Mouse (Mus musculus): ENCODE results near the gene Cd28. TPM values are rescaled to one million over a fixed set of nuclear protein-coding genes. Genes with fewer than 3 reads are reported as not detected.

Cd28 gene
- total and polyA plus RNA-seq, 3 experiments, result 1.0 to 4.4 (median 1.8) TPM

DNA sequence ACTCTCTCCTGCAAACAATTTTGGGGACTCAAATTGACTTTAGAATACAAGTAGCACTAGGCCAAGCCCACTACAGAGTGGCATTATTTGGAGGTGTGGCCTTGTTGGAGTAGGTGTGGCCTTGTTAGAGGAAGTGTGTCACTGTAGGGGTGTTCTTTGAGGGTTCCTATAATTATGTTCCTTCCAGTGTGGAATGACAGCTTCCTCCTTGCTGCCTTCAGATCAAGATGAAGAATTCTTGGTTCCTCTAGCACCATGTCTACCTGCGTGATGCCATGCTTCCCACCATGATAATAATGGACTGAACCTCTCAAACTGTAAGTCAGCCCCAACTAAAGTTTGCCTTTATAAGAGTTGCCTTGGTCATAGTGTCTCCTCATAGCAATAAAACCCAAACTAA, 91.1 kb downstream of the Cd28 start:
- in situ Hi-C loops (cut with MboI; ENCODE audit: low pct_ligation_motif_present, low pct_unique_long_range_greater_than_20kb, low sequenced_read_pairs) (loop anchor here (25.0 kb wide), 1 partner anchor 245 kb away; the partner anchor contains the start of gene Raph1), dilution Hi-C loops (cut with MboI; ENCODE audit: extremely low pct_ligation_motif_present, extremely low pct_unique_long_range_greater_than_20kb, low sequenced_read_pairs) (no loop called here)
- Histone ChIP-seq H3K4me3 (replicated peaks in 1 of 3; ENCODE audit: low read depth in 2 of 3, low read length in 2 of 3, poor library complexity in 1 of 3) (peak overlapping the region; percentile 24 to 62 (median 37)), H3K9ac (ENCODE audit: insufficient read depth, low read depth) (peak overlapping the region; percentile 54), H3K9me3 (replicated peaks; ENCODE audit: low read length) (no peaks in the 10 kb centered on the region), H3K27me3 (replicated peaks) (no peaks in the 10 kb centered on the region), H3K27ac (ENCODE audit: insufficient read depth, low read depth) (peak overlapping the region; percentile 65), H3K79me2 (replicated peaks; ENCODE audit: control insufficient read depth, extremely low read depth, insufficient read depth, poor library complexity, severe bottlenecking) (peaks cover 37% of the 10 kb centered on the region), H3K4me2 (ENCODE audit: insufficient read depth, low read depth, poor library complexity, severe bottlenecking) (peak overlapping the region; percentile 41; the same call in 1 of the 2 replicates), H3K4me1 (ENCODE audit: control insufficient read depth in 1 of 2, insufficient read depth in 2 of 2) (peaks cover 24 to 78% of the 10 kb centered on the region in 2 experiments), H3K36me3 (replicated peaks in 1 of 2; ENCODE audit: control insufficient read depth in 1 of 2, insufficient read depth in 1 of 2, low read length in 1 of 2) (peaks cover 0 to 4% of the 10 kb centered on the region in 2 experiments)
- TF ChIP-seq CHD2 (IDR thresholded peaks at IDR 0.05; ENCODE audit: low read length), result no peak
- no peak for TF ChIP-seq RAD21 (IDR thresholded peaks at IDR 0.05; ENCODE audit: low read depth, low read length)
- no peak for TF ChIP-seq ZC3H11A (IDR thresholded peaks at IDR 0.05; ENCODE audit: low read depth, low read length)
- TF ChIP-seq ETS1 (conservative IDR thresholded peaks at IDR 0.05; ENCODE audit: low read depth, low read length), result no peak
- no peak for TF ChIP-seq ELF1 (IDR thresholded peaks at IDR 0.05; ENCODE audit: low read depth, low read length)
- TF ChIP-seq MAFK (IDR thresholded peaks at IDR 0.05; ENCODE audit: insufficient replicate concordance, low read length), result no peak
- TF ChIP-seq HCFC1 (IDR thresholded peaks at IDR 0.05; ENCODE audit: low read depth, low read length), result peak; percentile 62
- TF ChIP-seq MYC (IDR thresholded peaks at IDR 0.05; ENCODE audit: low read depth, low read length), result no peak
- TF ChIP-seq TCF12 (IDR thresholded peaks at IDR 0.05; ENCODE audit: low read depth, low read length), result peak; percentile 32; the same call in 1 of the 2 replicates
- no peak for TF ChIP-seq JUN (IDR thresholded peaks at IDR 0.05; ENCODE audit: insufficient read depth, low read depth, low read length)
- no peak for TF ChIP-seq MAZ (IDR thresholded peaks at IDR 0.05; ENCODE audit: low read depth, low read length)
- TF ChIP-seq USF1 (IDR thresholded peaks at IDR 0.05; ENCODE audit: low read depth, low read length), result no peak
- TF ChIP-seq MXI1 (IDR thresholded peaks at IDR 0.05; ENCODE audit: low read depth, low read length), result no peak; the same call in 1 of the 2 replicates
- peak; percentile 74; the same call in 1 of the 2 replicates for TF ChIP-seq TBP (conservative IDR thresholded peaks at IDR 0.05; ENCODE audit: low read depth, low read length)
- no peak for TF ChIP-seq BHLHE40 (IDR thresholded peaks at IDR 0.05; ENCODE audit: low read depth, low read length)
- no peak for TF ChIP-seq EP300 (IDR thresholded peaks at IDR 0.05; ENCODE audit: low read length)
- TF ChIP-seq NRF1 (IDR thresholded peaks at IDR 0.05; ENCODE audit: low read depth, low read length), result no peak
- no peak for TF ChIP-seq ZMIZ1 (IDR thresholded peaks at IDR 0.05; ENCODE audit: low read depth, low read length)
- TF ChIP-seq RCOR1 (conservative IDR thresholded peaks at IDR 0.05; ENCODE audit: low read depth, low read length), result no peak
- TF ChIP-seq GABPA (IDR thresholded peaks at IDR 0.05; ENCODE audit: insufficient replicate concordance, low read depth, low read length), result no peak
- peak; percentile 17; the same call in 1 of the 2 replicates for TF ChIP-seq SIN3A (IDR thresholded peaks at IDR 0.05; ENCODE audit: low read length)
- no peak for TF ChIP-seq NELFE (IDR thresholded peaks at IDR 0.05; ENCODE audit: low read depth, low read length)
- TF ChIP-seq KAT2A (IDR thresholded peaks at IDR 0.05; ENCODE audit: insufficient replicate concordance, low read length), result no peak
- no peak for TF ChIP-seq ZKSCAN1 (IDR thresholded peaks at IDR 0.05; ENCODE audit: borderline replicate concordance, low read depth, low read length)
- TF ChIP-seq UBTF (IDR thresholded peaks at IDR 0.05; ENCODE audit: low read depth, low read length), result no peak
- TF ChIP-seq JUND (conservative IDR thresholded peaks at IDR 0.05; ENCODE audit: low read depth, low read length), result no peak
- no peak for TF ChIP-seq MAX (IDR thresholded peaks at IDR 0.05; ENCODE audit: low read length)
- no peak for TF ChIP-seq CHD1 (IDR thresholded peaks at IDR 0.05; ENCODE audit: low read depth, low read length)
- no peak for DNase-seq (ENCODE audit: extremely low read depth)
